Mouse (Mus musculus) hindbrain, postnatal 0 days (tissue): ENCODE measurements around the gene M6pr. TPM values are rescaled to one million over a fixed set of nuclear protein-coding genes. Genes with fewer than 3 reads are reported as not detected.

Experiments
- ATAC-seq: fragments of 200-750 bp; cut with Nextera tagmentation; 2 replicates; pipeline ENCODE4 v1.8.0; 2017; ENCODE audit warnings: mild to moderate bottlenecking, moderate TSS enrichment, moderate library complexity
- DNase-seq: peaks from one replicate; pipeline ENCODE4 v3.0.0-alpha.2; 2015; ENCODE audit warnings: low spot score
- H3K27ac ChIP-seq: fragments of 300-500 bp; sonication (generic); 2 replicates; pipeline ENCODE4 v1.5.1; 2014; ENCODE audit warnings: mild to moderate bottlenecking
- H3K27me3 ChIP-seq: fragments of 300-500 bp; sonication (generic); 2 replicates; pipeline ENCODE4 v1.6.1; 2014; ENCODE audit warnings: low read length, mixed read lengths; ENCODE audit not compliant: insufficient read depth
- H3K36me3 ChIP-seq: fragments of 300-500 bp; sonication (generic); 2 replicates; pipeline ENCODE4 v1.6.1; 2014; ENCODE audit warnings: low read length, mixed read lengths; ENCODE audit not compliant: insufficient read depth
- H3K4me1 ChIP-seq: fragments of 300-500 bp; sonication (generic); 2 replicates; pipeline ENCODE4 v1.6.1; 2014; ENCODE audit warnings: antibody characterized with exemption, low read length, mixed read lengths; ENCODE audit not compliant: insufficient read depth
- H3K4me2 ChIP-seq: fragments of 300-500 bp; sonication (generic); 2 replicates; pipeline ENCODE4 v1.6.1; 2014; ENCODE audit warnings: low read depth, mild to moderate bottlenecking, low read length, moderate library complexity, mixed read lengths
- H3K4me3 ChIP-seq: fragments of 300-500 bp; sonication (generic); 2 replicates; pipeline ENCODE4 v1.5.1; 2014; ENCODE audit warnings: low read length
- H3K9ac ChIP-seq: fragments of 300-500 bp; sonication (generic); replicated peaks from 2 replicates; pipeline ENCODE4 v1.6.1; 2014; ENCODE audit warnings: mild to moderate bottlenecking, low read length, moderate library complexity, mixed read lengths
- H3K9me3 ChIP-seq: fragments of 300-500 bp; sonication (generic); 2 replicates; pipeline ENCODE4 v1.6.1; 2016; ENCODE audit warnings: low read length, mixed read lengths
- CTCF ChIP-seq: IDR thresholded peaks from 2 replicates; pipeline ENCODE4 v1.5.1; 2016; ENCODE audit warnings: antibody characterized with exemption, control low read depth, low read depth
- WGBS: fragments of 180-500 bp; shearing (Covaris S2); extraction: QIAGEN DNeasy Blood & Tissue Kit; methylation state at CpG from one replicate; pipeline ENCODE4 v1.1.7; 2014; 5-methylcytosine and 5-hydroxymethylcytosine counted together
- polyA plus RNA-seq: library from polyadenylated mRNA; unstranded; fragments of >200 nt; fragmentation: Nextera tagmentation; extraction: Ambion mirVana; gene quantifications from 2 replicates; pipeline ENCODE4 v1.2.1, GENCODE M21; 2015
- total RNA-seq: library from RNA; depleted of rRNA; stranded (reverse); fragments of >200 nt; gene quantifications from 2 replicates; pipeline ENCODE4 v1.2.3, GENCODE M21; 2014

Gene M6pr
- total and polyA plus RNA-seq, 2 experiments from 2014 or later, result 48.5 to 48.8 TPM

- Histone ChIP-seq H3K9me3 (no peaks in the 10 kb centered on the region), H3K4me1 (peaks cover 9% of the 10 kb centered on the region), H3K27ac (peak overlapping the region; percentile 79), H3K4me2 (peak overlapping the region; percentile 67), H3K27me3 (no peaks in the 10 kb centered on the region), H3K4me3 (peak overlapping the region; percentile 68), H3K36me3 (peaks cover 7% of the 10 kb centered on the region), H3K9ac (peak overlapping the region; percentile 77)
- ATAC-seq, result peak; percentile 91
- TF ChIP-seq CTCF, result peak; percentile 52
- peak; percentile 96 for DNase-seq
- under 1% methylated on average over 50 of the region's 71 CpGs for WGBS
Observed at GRCm38 (mm10) chr6:122339648-122340341, 31.3 kb downstream of the M6pr start.

GRCm38 (mm10) chr6:122340349-122341000 is 32.0 kb downstream of the M6pr start, which contains the start of gene Phc1:
Gene Phc1, minus strand, starts transcription at chr6:122340561.
- WGBS, result under 1% methylated on average over 17 of the region's 17 CpGs
- Histone ChIP-seq H3K4me3 (peak within 1 kb of the TSS; percentile 68), H3K9me3 (no peaks in the 10 kb centered on the region), H3K4me2 (peak within 1 kb of the TSS; percentile 67), H3K27ac (peak within 1 kb of the TSS; percentile 79), H3K27me3 (no peaks in the 10 kb centered on the region), H3K36me3 (peaks cover 4% of the 10 kb centered on the region; the same call in 1 of the 2 replicates), H3K9ac (peak within 1 kb of the TSS; percentile 77), H3K4me1 (peaks cover 9% of the 10 kb centered on the region)
- ATAC-seq, result peak; percentile 60
- DNase-seq, result peak; percentile 79
- no peak for TF ChIP-seq CTCF

- no peak for TF ChIP-seq CTCF
- H3K4me3 ChIP-seq, result peak overlapping the region; percentile 68
- H3K4me1 ChIP-seq, result peaks cover 9% of the 10 kb centered on the region
- H3K9me3 ChIP-seq, result no peaks in the 10 kb centered on the region
- peak overlapping the region; percentile 67 for H3K4me2 ChIP-seq
- H3K36me3 ChIP-seq, result no peaks in the 10 kb centered on the region; the same call in 1 of the 2 replicates
- DNase-seq (no peak), ATAC-seq (no peak)
- no peaks in the 10 kb centered on the region for H3K27me3 ChIP-seq
- H3K27ac ChIP-seq, result peak overlapping the region; percentile 79; the same call in 1 of the 2 replicates
- WGBS, result 44% methylated on average over 7 of the region's 7 CpGs
- H3K9ac ChIP-seq, result peak overlapping the region; percentile 77; the same call in 1 of the 2 replicates
Observed at GRCm38 (mm10) chr6:122341038-122341810, 32.7 kb downstream of the M6pr start.

GRCm38 (mm10) chr6:122342125-122342524 is 33.6 kb downstream of the M6pr start:
- H3K4me1 ChIP-seq, result peaks cover 9% of the 10 kb centered on the region
- H3K36me3 ChIP-seq, result no peaks in the 10 kb centered on the region
- no peaks in the 10 kb centered on the region for H3K9me3 ChIP-seq
- TF ChIP-seq CTCF, result no peak
- no peak overlapping the region for H3K4me2 ChIP-seq
- no peaks in the 10 kb centered on the region for H3K27me3 ChIP-seq
- H3K4me3 ChIP-seq, result no peak overlapping the region
- DNase-seq (no peak), ATAC-seq (no peak)
- WGBS, result 30% methylated on average over 5 of the region's 5 CpGs
- H3K9ac ChIP-seq, result no peak overlapping the region
- H3K27ac ChIP-seq, result no peak overlapping the region

GRCm38 (mm10) chr6:122343719-122344118 is 35.2 kb downstream of the M6pr start:
- ATAC-seq (no peak), DNase-seq (no peak)
- WGBS, result 69% methylated on average over 10 of the region's 10 CpGs
- H3K27ac ChIP-seq, result no peak overlapping the region
- H3K4me3 ChIP-seq, result no peak overlapping the region
- no peaks in the 10 kb centered on the region for H3K36me3 ChIP-seq
- H3K4me2 ChIP-seq, result no peak overlapping the region
- no peaks in the 10 kb centered on the region for H3K4me1 ChIP-seq
- no peaks in the 10 kb centered on the region for H3K27me3 ChIP-seq
- no peak for TF ChIP-seq CTCF
- H3K9me3 ChIP-seq, result no peaks in the 10 kb centered on the region
- H3K9ac ChIP-seq, result no peak overlapping the region

- no peak overlapping the region for H3K9ac ChIP-seq
- WGBS, result 56% methylated on average over 9 of the region's 9 CpGs
- H3K4me3 ChIP-seq, result no peak overlapping the region
- H3K4me2 ChIP-seq, result no peak overlapping the region
- no peak for TF ChIP-seq CTCF
- no peak overlapping the region for H3K27ac ChIP-seq
- DNase-seq (no peak), ATAC-seq (no peak)
- no peaks in the 10 kb centered on the region for H3K36me3 ChIP-seq
- no peaks in the 10 kb centered on the region for H3K27me3 ChIP-seq
- no peaks in the 10 kb centered on the region for H3K4me1 ChIP-seq
- H3K9me3 ChIP-seq, result no peaks in the 10 kb centered on the region
Observed at GRCm38 (mm10) chr6:122344386-122345116, 36.0 kb downstream of the M6pr start.
